Mouse (Mus musculus): ENCODE results near the gene Bcl2a1c.

- TF ChIP-seq EP300 (IDR thresholded peaks at IDR 0.05; ENCODE audit: low read depth) (no peak), CTCF (IDR thresholded peaks at IDR 0.05; ENCODE audit: low read depth) (no peak)
Observed at GRCm38 (mm10) chr9:114326011-114326748, 3.8 kb upstream of the Bcl2a1c start.

Data from liver, postnatal 0 days (tissue).